Mouse (Mus musculus) midbrain, embryonic 10.5 days (tissue): ENCODE measurements at regions not wholly inside any gene's neighbourhood (a gene's known extent, or its start where the extent isn't known, plus 50 kb on each side); places are given as distances from the start of the nearest gene placed in this dataset.

Experiments
- DNase-seq: peaks from one replicate; pipeline ENCODE4 v3.0.0-alpha.2; 2017; ENCODE audit warnings: low spot score
- H3K27ac ChIP-seq: fragments of 300-500 bp; sonication (generic); replicated peaks from 2 replicates; pipeline ENCODE4 v1.5.1; 2016; ENCODE audit warnings: mild to moderate bottlenecking
- H3K27me3 ChIP-seq: fragments of 300-500 bp; sonication (generic); 2 replicates; pipeline ENCODE4 v1.6.1; 2016; ENCODE audit warnings: low read depth, mild to moderate bottlenecking; ENCODE audit not compliant: poor library complexity, severe bottlenecking
- H3K36me3 ChIP-seq: fragments of 300-500 bp; sonication (generic); 2 replicates; pipeline ENCODE4 v1.6.1; 2016; ENCODE audit warnings: mild to moderate bottlenecking, moderate library complexity
- H3K4me1 ChIP-seq: fragments of 300-500 bp; sonication (generic); 2 replicates; pipeline ENCODE4 v1.6.1; 2016
- H3K4me3 ChIP-seq: fragments of 300-500 bp; sonication (generic); 2 replicates; pipeline ENCODE4 v1.5.1; 2016; ENCODE audit warnings: mild to moderate bottlenecking, moderate library complexity
- H3K9me3 ChIP-seq: fragments of 300-500 bp; sonication (generic); replicated peaks from 2 replicates; pipeline ENCODE4 v1.6.1; 2016; ENCODE audit warnings: mild to moderate bottlenecking
- WGBS: fragments of 180-500 bp; shearing (Covaris S2); methylation state at CpG from one replicate; pipeline ENCODE4 v1.1.7; 2016; 5-methylcytosine and 5-hydroxymethylcytosine counted together

- DNase-seq: no peak
- WGBS: 75% methylated on average over 7 of the region's 7 CpGs
- Histone ChIP-seq H3K4me3 (no peak overlapping the region), H3K27ac (0 out of 2 replicates have a peak overlapping the region, but pooled peaks have one; percentile 24), H3K27me3 (no peaks in the 10 kb centered on the region), H3K4me1 (peaks cover 25% of the 10 kb centered on the region), H3K36me3 (no peaks in the 10 kb centered on the region), H3K9me3 (no peaks in the 10 kb centered on the region)
Observed at GRCm38 (mm10) chr8:126696346-126697010, 102.7 kb upstream of the Irf2bp2 start.

- 85% methylated on average over 7 of the region's 7 CpGs for WGBS
- Histone ChIP-seq H3K36me3 (no peaks in the 10 kb centered on the region), H3K9me3 (no peaks in the 10 kb centered on the region), H3K27ac (no peak overlapping the region), H3K4me3 (no peak overlapping the region), H3K4me1 (peaks cover 19% of the 10 kb centered on the region), H3K27me3 (no peaks in the 10 kb centered on the region)
- DNase-seq: no peak
Observed at GRCm38 (mm10) chr8:126694370-126694769, 100.6 kb upstream of the Irf2bp2 start.

GRCm38 (mm10) chr8:126693642-126694041 lies 99.9 kb upstream of the Irf2bp2 start:
- 82% methylated on average over 1 of the region's 1 CpGs for WGBS
- no peaks in the 10 kb centered on the region for H3K27me3 ChIP-seq
- peaks cover 12% of the 10 kb centered on the region for H3K4me1 ChIP-seq

GRCm38 (mm10) chr8:126692711-126693110 lies 98.9 kb upstream of the Irf2bp2 start:
- no peaks in the 10 kb centered on the region for H3K9me3 ChIP-seq
- DNase-seq: no peak
- WGBS: 90% methylated on average over 3 of the region's 3 CpGs

More at GRCm38 (mm10) chr8:126693642-126694041, 99.9 kb upstream of the Irf2bp2 start:
- DNase-seq: no peak
- H3K36me3 ChIP-seq: no peaks in the 10 kb centered on the region
- no peak overlapping the region for H3K27ac ChIP-seq
- H3K4me3 ChIP-seq: no peak overlapping the region
- no peaks in the 10 kb centered on the region for H3K9me3 ChIP-seq

GRCm38 (mm10) chr8:126692263-126692662 lies 98.5 kb upstream of the Irf2bp2 start:
- Histone ChIP-seq H3K27ac (no peak overlapping the region), H3K9me3 (no peaks in the 10 kb centered on the region), H3K4me3 (no peak overlapping the region), H3K27me3 (no peaks in the 10 kb centered on the region), H3K4me1 (peaks cover 6% of the 10 kb centered on the region), H3K36me3 (no peaks in the 10 kb centered on the region)
- no peak for DNase-seq
- WGBS: 85% methylated on average over 3 of the region's 3 CpGs

More at GRCm38 (mm10) chr8:126692711-126693110, 98.9 kb upstream of the Irf2bp2 start:
- Histone ChIP-seq H3K4me1 (peaks cover 6% of the 10 kb centered on the region), H3K27ac (no peak overlapping the region), H3K27me3 (no peaks in the 10 kb centered on the region), H3K4me3 (no peak overlapping the region), H3K36me3 (no peaks in the 10 kb centered on the region)

- Histone ChIP-seq H3K27me3 (no peaks in the 10 kb centered on the region), H3K27ac (no peak overlapping the region), H3K9me3 (no peaks in the 10 kb centered on the region), H3K4me1 (no peaks in the 10 kb centered on the region), H3K36me3 (no peaks in the 10 kb centered on the region), H3K4me3 (no peak overlapping the region)
- DNase-seq: no peak
- 78% methylated on average over 5 of the region's 5 CpGs for WGBS
Observed at GRCm38 (mm10) chr8:126688450-126688849, 94.7 kb upstream of the Irf2bp2 start.

- H3K4me3 ChIP-seq: no peak overlapping the region
- no peak for DNase-seq
- H3K4me1 ChIP-seq: no peaks in the 10 kb centered on the region
- no peaks in the 10 kb centered on the region for H3K27me3 ChIP-seq
- 83% methylated on average over 6 of the region's 6 CpGs for WGBS
- H3K9me3 ChIP-seq: no peaks in the 10 kb centered on the region
- H3K27ac ChIP-seq: no peak overlapping the region
- no peaks in the 10 kb centered on the region for H3K36me3 ChIP-seq
Observed at GRCm38 (mm10) chr8:126688014-126688413, 94.2 kb upstream of the Irf2bp2 start.

- DNase-seq: no peak
- WGBS: 89% methylated on average over 4 of the region's 4 CpGs
- H3K36me3 ChIP-seq: no peaks in the 10 kb centered on the region
Observed at GRCm38 (mm10) chr8:126686827-126687226, 93.0 kb upstream of the Irf2bp2 start.

GRCm38 (mm10) chr8:126685365-126685764 lies 91.6 kb upstream of the Irf2bp2 start:
- WGBS: 83% methylated on average over 6 of the region's 6 CpGs
- DNase-seq: no peak
- H3K27ac ChIP-seq: 0 out of 2 replicates have a peak overlapping the region, but pooled peaks have one; percentile 3
- peaks cover 10% of the 10 kb centered on the region for H3K4me1 ChIP-seq
- no peaks in the 10 kb centered on the region for H3K27me3 ChIP-seq
- no peak overlapping the region for H3K4me3 ChIP-seq
- no peaks in the 10 kb centered on the region for H3K36me3 ChIP-seq
- H3K9me3 ChIP-seq: no peaks in the 10 kb centered on the region

More at GRCm38 (mm10) chr8:126686827-126687226, 93.0 kb upstream of the Irf2bp2 start:
- H3K27ac ChIP-seq: no peak overlapping the region
- H3K4me1 ChIP-seq: peaks cover 10% of the 10 kb centered on the region
- H3K4me3 ChIP-seq: no peak overlapping the region
- H3K27me3 ChIP-seq: no peaks in the 10 kb centered on the region
- no peaks in the 10 kb centered on the region for H3K9me3 ChIP-seq

- no peak for DNase-seq
- H3K27ac ChIP-seq: no peak overlapping the region
- no peak overlapping the region for H3K4me3 ChIP-seq
- 82% methylated on average over 4 of the region's 4 CpGs for WGBS
- peaks cover 10% of the 10 kb centered on the region for H3K4me1 ChIP-seq
- no peaks in the 10 kb centered on the region for H3K9me3 ChIP-seq
- H3K27me3 ChIP-seq: no peaks in the 10 kb centered on the region
- no peaks in the 10 kb centered on the region for H3K36me3 ChIP-seq
Observed at GRCm38 (mm10) chr8:126683950-126684349, 90.2 kb upstream of the Irf2bp2 start.

- Histone ChIP-seq H3K9me3 (no peaks in the 10 kb centered on the region), H3K36me3 (no peaks in the 10 kb centered on the region), H3K4me1 (peaks cover 12% of the 10 kb centered on the region), H3K27me3 (no peaks in the 10 kb centered on the region), H3K27ac (no peak overlapping the region), H3K4me3 (no peak overlapping the region)
- WGBS: 95% methylated on average over 2 of the region's 2 CpGs
- DNase-seq: no peak
Observed at GRCm38 (mm10) chr8:126683555-126683947, 89.8 kb upstream of the Irf2bp2 start.

GRCm38 (mm10) chr8:126682817-126683554 lies 89.2 kb upstream of the Irf2bp2 start:
- no peaks in the 10 kb centered on the region for H3K9me3 ChIP-seq
- no peak for DNase-seq
- H3K36me3 ChIP-seq: no peaks in the 10 kb centered on the region
- no peak overlapping the region for H3K4me3 ChIP-seq
- WGBS: 81% methylated on average over 9 of the region's 9 CpGs
- no peaks in the 10 kb centered on the region for H3K27me3 ChIP-seq
- no peak overlapping the region for H3K27ac ChIP-seq
- peaks cover 18% of the 10 kb centered on the region for H3K4me1 ChIP-seq
